Mouse (Mus musculus): ENCODE results near the gene Rps15. TPM values are rescaled to one million over a fixed set of nuclear protein-coding genes. Genes with fewer than 3 reads are reported as not detected.

The Rps15 gene
- total and polyA plus RNA-seq, 2 experiments from 2014 or later, result 499 to 1,030 TPM

DNA sequence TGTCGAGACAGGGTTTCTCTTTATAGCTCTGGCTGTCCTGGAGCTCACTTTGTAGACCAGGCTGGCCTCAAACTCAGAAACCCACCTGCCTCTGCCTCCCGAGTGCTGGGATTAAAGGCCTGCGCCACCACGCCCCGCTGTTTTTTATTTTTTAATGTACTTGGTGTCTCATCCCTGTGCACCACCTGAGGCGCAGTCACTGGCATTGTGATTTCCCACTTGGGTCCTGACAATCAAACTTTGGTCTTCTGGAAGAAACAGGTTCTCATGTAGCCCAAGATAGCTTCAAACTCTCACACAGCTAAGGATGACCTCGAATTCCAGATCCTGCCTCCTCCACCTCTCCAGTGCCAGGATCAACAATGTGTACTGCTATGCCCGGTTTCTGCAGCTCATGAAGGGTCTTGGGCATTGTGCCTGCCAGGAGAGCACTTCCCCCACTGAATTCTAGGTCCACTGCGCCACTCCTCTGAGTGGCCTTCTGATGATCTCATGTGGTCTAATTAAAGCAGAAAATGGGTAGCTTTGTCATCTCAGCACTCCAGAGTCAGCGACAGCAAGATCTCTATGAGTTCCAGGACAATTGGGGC is 29.4 kb upstream of the Rps15 start:
- ATAC-seq (ENCODE audit: insufficient read depth, low read depth) (no peak), DNase-seq (ENCODE audit: low spot score) (no peak)
- H3K27ac ChIP-seq (ENCODE audit: low read depth), result no peak overlapping the region
- H3K9me3 ChIP-seq (replicated peaks; ENCODE audit: control insufficient read depth, low read length), result no peaks in the 10 kb centered on the region
- H3K4me2 ChIP-seq (ENCODE audit: low read depth, low read length), result no peak overlapping the region
- peaks cover 48% of the 10 kb centered on the region for H3K4me1 ChIP-seq (ENCODE audit: control insufficient read depth, insufficient read depth)
- no peak for TF ChIP-seq CTCF (IDR thresholded peaks at IDR 0.05; ENCODE audit: low read depth)
- TF ChIP-seq EP300 (IDR thresholded peaks at IDR 0.05; ENCODE audit: low read depth), result no peak
- WGBS, result 87% methylated on average over 10 of the region's 10 CpGs
- no peak overlapping the region for H3K9ac ChIP-seq (replicated peaks; ENCODE audit: low read depth, low read length)
- peaks cover 14% of the 10 kb centered on the region for H3K36me3 ChIP-seq (replicated peaks; ENCODE audit: control insufficient read depth, insufficient read depth, low read length)
- no peak overlapping the region for H3K4me3 ChIP-seq (ENCODE audit: low read depth, low read length)
- no peaks in the 10 kb centered on the region for H3K27me3 ChIP-seq (ENCODE audit: control insufficient read depth, insufficient read depth, low read length)

DNA sequence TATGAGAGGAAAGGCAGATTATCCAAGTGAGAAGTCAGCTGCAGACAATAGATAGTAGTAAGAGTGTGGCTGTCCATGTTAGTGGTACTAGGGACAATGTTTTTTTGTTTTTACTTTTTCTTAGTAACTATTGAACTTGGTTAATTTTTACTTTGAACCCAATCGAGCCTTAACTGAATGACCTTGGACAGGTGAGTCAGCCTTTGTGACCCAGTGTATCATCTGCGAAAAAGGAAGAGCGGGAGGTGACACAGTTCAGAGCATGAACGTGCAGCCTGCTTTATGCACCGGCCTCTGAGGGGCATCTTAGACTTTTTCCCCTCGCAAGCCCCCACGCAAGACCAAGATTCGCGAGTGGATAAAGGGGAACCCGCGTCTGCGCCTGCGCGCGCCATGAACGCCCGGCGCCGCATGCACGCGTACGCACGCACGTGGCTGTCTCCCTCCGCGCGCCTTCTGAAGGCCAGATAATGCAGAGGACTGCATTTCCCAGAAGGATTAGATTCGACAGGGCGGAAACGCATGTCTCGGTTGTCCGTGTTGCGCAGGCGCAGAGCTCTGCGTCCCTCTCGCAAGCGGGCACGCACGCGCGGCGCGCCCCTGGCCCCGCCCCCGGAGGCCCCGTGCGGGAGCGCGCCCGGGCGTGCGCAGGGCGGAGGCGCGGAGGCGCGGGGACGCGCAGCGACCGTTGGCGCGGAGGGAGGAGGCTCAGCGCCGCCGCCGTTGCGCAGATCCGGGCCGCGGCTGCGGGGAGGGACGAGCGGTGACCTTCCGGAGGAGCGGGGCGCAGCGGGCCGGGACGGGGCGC is 27.7 kb upstream of the Rps15 start:
- Histone ChIP-seq H3K4me1 (ENCODE audit: control insufficient read depth, insufficient read depth) (peaks cover 51% of the 10 kb centered on the region), H3K9ac (replicated peaks; ENCODE audit: low read depth, low read length) (peak overlapping the region; percentile 94), H3K36me3 (replicated peaks; ENCODE audit: control insufficient read depth, insufficient read depth, low read length) (peaks cover 7% of the 10 kb centered on the region; the same call in 1 of the 2 replicates), H3K27ac (ENCODE audit: low read depth) (peak overlapping the region; percentile 79), H3K4me2 (ENCODE audit: low read depth, low read length) (peak overlapping the region; percentile 87), H3K9me3 (replicated peaks; ENCODE audit: control insufficient read depth, low read length) (no peaks in the 10 kb centered on the region), H3K4me3 (ENCODE audit: low read depth, low read length) (peak overlapping the region; percentile 74), H3K27me3 (ENCODE audit: control insufficient read depth, insufficient read depth, low read length) (no peaks in the 10 kb centered on the region)
- 1% methylated on average over 61 of the region's 81 CpGs for WGBS
- DNase-seq (ENCODE audit: low spot score) (peak; percentile 100), ATAC-seq (ENCODE audit: insufficient read depth, low read depth) (peak; percentile 66)
- no peak; the same call in none of the 2 replicates for TF ChIP-seq EP300 (IDR thresholded peaks at IDR 0.05; ENCODE audit: low read depth)
- TF ChIP-seq CTCF (IDR thresholded peaks at IDR 0.05; ENCODE audit: low read depth), result no peak

GRCm38 (mm10) chr10:80265149-80265486 is 27.1 kb upstream of the Rps15 start:
- peak overlapping the region; percentile 87 for H3K4me2 ChIP-seq (ENCODE audit: low read depth, low read length)
- peak overlapping the region; percentile 74 for H3K4me3 ChIP-seq (ENCODE audit: low read depth, low read length)
- H3K27ac ChIP-seq (ENCODE audit: low read depth), result peak overlapping the region; percentile 79
- WGBS, result under 1% methylated on average over 16 of the region's 18 CpGs
- H3K36me3 ChIP-seq (replicated peaks; ENCODE audit: control insufficient read depth, insufficient read depth, low read length), result peaks cover 7% of the 10 kb centered on the region; the same call in 1 of the 2 replicates
- no peaks in the 10 kb centered on the region for H3K27me3 ChIP-seq (ENCODE audit: control insufficient read depth, insufficient read depth, low read length)
- ATAC-seq (ENCODE audit: insufficient read depth, low read depth) (no peak), DNase-seq (ENCODE audit: low spot score) (no peak)
- peaks cover 51% of the 10 kb centered on the region for H3K4me1 ChIP-seq (ENCODE audit: control insufficient read depth, insufficient read depth)
- no peaks in the 10 kb centered on the region for H3K9me3 ChIP-seq (replicated peaks; ENCODE audit: control insufficient read depth, low read length)
- peak overlapping the region; percentile 94 for H3K9ac ChIP-seq (replicated peaks; ENCODE audit: low read depth, low read length)
- TF ChIP-seq EP300 (IDR thresholded peaks at IDR 0.05; ENCODE audit: low read depth), result 0 out of 2 replicates have a peak, but pooled peaks have one; percentile 1
- TF ChIP-seq CTCF (IDR thresholded peaks at IDR 0.05; ENCODE audit: low read depth), result no peak

DNA sequence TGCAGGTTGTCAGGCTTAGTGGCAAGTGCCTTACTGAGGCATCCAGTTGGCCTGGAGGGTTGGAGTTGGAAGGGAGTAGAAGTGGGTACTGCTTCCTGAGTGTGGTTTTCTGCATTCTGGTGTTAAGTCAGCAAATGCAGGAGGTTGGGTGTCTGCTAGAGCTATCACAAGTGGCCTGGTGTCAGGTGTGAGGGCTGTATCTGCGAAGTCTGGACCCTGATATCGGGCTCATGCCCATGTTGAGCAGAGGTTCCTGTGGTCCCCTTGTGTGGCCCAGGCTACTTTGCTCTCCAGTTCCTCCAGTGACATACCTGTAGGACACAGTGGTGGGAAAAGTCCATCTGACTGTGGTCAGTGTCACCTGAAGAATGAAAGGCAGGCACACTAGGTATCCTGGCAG is 22.2 kb upstream of the Rps15 start:
- H3K4me2 ChIP-seq (ENCODE audit: low read depth, low read length), result no peak overlapping the region
- H3K27ac ChIP-seq (ENCODE audit: low read depth), result 0 out of 2 replicates have a peak overlapping the region, but pooled peaks have one; percentile 22
- no peaks in the 10 kb centered on the region for H3K9me3 ChIP-seq (replicated peaks; ENCODE audit: control insufficient read depth, low read length)
- H3K9ac ChIP-seq (replicated peaks; ENCODE audit: low read depth, low read length), result no peak overlapping the region; the same call in 1 of the 2 replicates
- no peak for DNase-seq (ENCODE audit: low spot score)
- peaks cover 19% of the 10 kb centered on the region for H3K36me3 ChIP-seq (replicated peaks; ENCODE audit: control insufficient read depth, insufficient read depth, low read length)
- no peak for ATAC-seq (ENCODE audit: insufficient read depth, low read depth)
- H3K4me3 ChIP-seq (ENCODE audit: low read depth, low read length), result no peak overlapping the region
- peaks cover 47% of the 10 kb centered on the region for H3K4me1 ChIP-seq (ENCODE audit: control insufficient read depth, insufficient read depth)
- no peak for TF ChIP-seq EP300 (IDR thresholded peaks at IDR 0.05; ENCODE audit: low read depth)
- no peak for TF ChIP-seq CTCF (IDR thresholded peaks at IDR 0.05; ENCODE audit: low read depth)
- no peaks in the 10 kb centered on the region for H3K27me3 ChIP-seq (ENCODE audit: control insufficient read depth, insufficient read depth, low read length)
- 75% methylated on average over 2 of the region's 2 CpGs for WGBS

- Histone ChIP-seq H3K9ac (replicated peaks; ENCODE audit: low read depth, low read length) (no peak overlapping the region; the same call in 1 of the 2 replicates), H3K27me3 (ENCODE audit: control insufficient read depth, insufficient read depth, low read length) (no peaks in the 10 kb centered on the region), H3K4me2 (ENCODE audit: low read depth, low read length) (no peak overlapping the region; the same call in 1 of the 2 replicates), H3K36me3 (replicated peaks; ENCODE audit: control insufficient read depth, insufficient read depth, low read length) (peaks cover 24% of the 10 kb centered on the region), H3K4me3 (ENCODE audit: low read depth, low read length) (no peak overlapping the region), H3K4me1 (ENCODE audit: control insufficient read depth, insufficient read depth) (peaks cover 44% of the 10 kb centered on the region), H3K9me3 (replicated peaks; ENCODE audit: control insufficient read depth, low read length) (no peaks in the 10 kb centered on the region), H3K27ac (ENCODE audit: low read depth) (0 out of 2 replicates have a peak overlapping the region, but pooled peaks have one; percentile 22)
- ATAC-seq (ENCODE audit: insufficient read depth, low read depth) (no peak; the same call in 1 of the 2 replicates), DNase-seq (ENCODE audit: low spot score) (no peak)
- 34% methylated on average over 6 of the region's 6 CpGs for WGBS
- TF ChIP-seq CTCF (IDR thresholded peaks at IDR 0.05; ENCODE audit: low read depth), result no peak
- no peak for TF ChIP-seq EP300 (IDR thresholded peaks at IDR 0.05; ENCODE audit: low read depth)
Measured at GRCm38 (mm10) chr10:80270734-80271181, 21.5 kb upstream of the Rps15 start.

Data from heart, postnatal 0 days (tissue).